Mouse (Mus musculus) limb, embryonic 15.5 days (tissue): Measurements from ENCODE around the gene Rap1a. TPM values are rescaled to one million over a fixed set of nuclear protein-coding genes. Genes with fewer than 3 reads are reported as not detected.

Source experiments
- ATAC-seq: fragments of 200-750 bp; cut with Nextera tagmentation; 2 replicates; pipeline ENCODE4 v1.8.0; 2017; ENCODE audit warnings: low read depth, moderate TSS enrichment; ENCODE audit not compliant: insufficient number of reproducible peaks, low FRiP score, low TSS enrichment
- H3K27ac ChIP-seq: fragments of 300-500 bp; sonication (generic); 2 replicates; pipeline ENCODE4 v1.5.1; 2015; ENCODE audit warnings: moderate library complexity, mild to moderate bottlenecking, inconsistent platforms
- H3K27me3 ChIP-seq: fragments of 300-500 bp; sonication (generic); 2 replicates; pipeline ENCODE4 v1.6.1; 2015; ENCODE audit warnings: inconsistent platforms
- H3K36me3 ChIP-seq: fragments of 300-500 bp; sonication (generic); 2 replicates; pipeline ENCODE4 v1.6.1; 2015; ENCODE audit warnings: inconsistent platforms
- H3K4me1 ChIP-seq: fragments of 300-500 bp; sonication (generic); 2 replicates; pipeline ENCODE4 v1.6.1; 2015; ENCODE audit warnings: inconsistent platforms
- H3K4me2 ChIP-seq: fragments of 300-500 bp; sonication (generic); 2 replicates; pipeline ENCODE4 v1.6.1; 2015; ENCODE audit warnings: mild to moderate bottlenecking, inconsistent platforms
- H3K4me3 ChIP-seq: fragments of 300-500 bp; sonication (generic); 2 replicates; pipeline ENCODE4 v1.5.1; 2015; ENCODE audit warnings: mild to moderate bottlenecking, inconsistent platforms
- H3K9ac ChIP-seq: fragments of 300-500 bp; sonication (generic); 2 replicates; pipeline ENCODE4 v1.6.1; 2015; ENCODE audit warnings: inconsistent platforms
- H3K9me3 ChIP-seq: fragments of 300-500 bp; sonication (generic); 2 replicates; pipeline ENCODE4 v1.6.1; 2016; ENCODE audit warnings: inconsistent platforms
- WGBS: fragments of 180-500 bp; shearing (Covaris S2); methylation state at CpG from one replicate; pipeline ENCODE4 v1.1.7; 2015; 5-methylcytosine and 5-hydroxymethylcytosine counted together
- polyA plus RNA-seq: library from polyadenylated mRNA; unstranded; fragments of >200 nt; fragmentation: Nextera tagmentation; extraction: Ambion mirVana; gene quantifications from 2 replicates; pipeline ENCODE4 v1.2.1, GENCODE M21; 2015

Rap1a gene
- polyA plus RNA-seq, 1 experiment from 2014 or later: 106 TPM

- Histone ChIP-seq H3K9me3 (no peaks in the 10 kb centered on the region), H3K4me2 (no peak overlapping the region), H3K4me3 (no peak overlapping the region), H3K4me1 (no peaks in the 10 kb centered on the region), H3K9ac (no peak overlapping the region), H3K27ac (no peak overlapping the region), H3K36me3 (no peaks in the 10 kb centered on the region), H3K27me3 (no peaks in the 10 kb centered on the region)
- ATAC-seq: no peak
- 88% methylated on average over 3 of the region's 3 CpGs for WGBS
Observed at GRCm38 (mm10) chr3:105821504-105821903, 20.4 kb upstream of the Rap1a start.

- no peak overlapping the region for H3K4me3 ChIP-seq
- no peaks in the 10 kb centered on the region for H3K36me3 ChIP-seq
- no peak overlapping the region for H3K9ac ChIP-seq
- H3K4me2 ChIP-seq: no peak overlapping the region
- WGBS: 75% methylated on average over 3 of the region's 3 CpGs
- H3K4me1 ChIP-seq: no peaks in the 10 kb centered on the region
- no peaks in the 10 kb centered on the region for H3K9me3 ChIP-seq
- no peak overlapping the region for H3K27ac ChIP-seq
- no peaks in the 10 kb centered on the region for H3K27me3 ChIP-seq
- no peak for ATAC-seq
Observed at GRCm38 (mm10) chr3:105820272-105820671, 19.1 kb upstream of the Rap1a start.

- Histone ChIP-seq H3K9ac (no peak overlapping the region), H3K4me1 (no peaks in the 10 kb centered on the region), H3K4me2 (no peak overlapping the region), H3K27me3 (no peaks in the 10 kb centered on the region), H3K27ac (no peak overlapping the region), H3K4me3 (no peak overlapping the region), H3K36me3 (no peaks in the 10 kb centered on the region), H3K9me3 (no peaks in the 10 kb centered on the region)
- ATAC-seq: no peak
- 63% methylated on average over 6 of the region's 6 CpGs for WGBS
Observed at GRCm38 (mm10) chr3:105818130-105819004, 17.2 kb upstream of the Rap1a start.

GRCm38 (mm10) chr3:105816089-105816488 is 15.0 kb upstream of the Rap1a start:
- no peak for ATAC-seq
- H3K4me3 ChIP-seq: no peak overlapping the region

GRCm38 (mm10) chr3:105815236-105815904 is 14.2 kb upstream of the Rap1a start:
- ATAC-seq: no peak
- no peaks in the 10 kb centered on the region; the same call in 1 of the 2 replicates for H3K4me1 ChIP-seq
- 54% methylated on average over 10 of the region's 10 CpGs for WGBS
- H3K4me2 ChIP-seq: no peak overlapping the region
- no peaks in the 10 kb centered on the region for H3K27me3 ChIP-seq
- H3K9me3 ChIP-seq: no peaks in the 10 kb centered on the region
- H3K36me3 ChIP-seq: no peaks in the 10 kb centered on the region
- H3K9ac ChIP-seq: no peak overlapping the region
- no peak overlapping the region for H3K27ac ChIP-seq
- H3K4me3 ChIP-seq: no peak overlapping the region

More at GRCm38 (mm10) chr3:105816089-105816488, 15.0 kb upstream of the Rap1a start:
- Histone ChIP-seq H3K36me3 (no peaks in the 10 kb centered on the region), H3K4me2 (no peak overlapping the region), H3K9ac (no peak overlapping the region), H3K27me3 (no peaks in the 10 kb centered on the region), H3K4me1 (no peaks in the 10 kb centered on the region; the same call in 1 of the 2 replicates), H3K27ac (no peak overlapping the region), H3K9me3 (no peaks in the 10 kb centered on the region)
- WGBS: 66% methylated on average over 8 of the region's 8 CpGs

- Histone ChIP-seq H3K27ac (no peak overlapping the region), H3K4me3 (no peak overlapping the region), H3K27me3 (no peaks in the 10 kb centered on the region), H3K4me1 (no peaks in the 10 kb centered on the region; the same call in 1 of the 2 replicates), H3K9me3 (no peaks in the 10 kb centered on the region), H3K9ac (no peak overlapping the region), H3K4me2 (no peak overlapping the region), H3K36me3 (no peaks in the 10 kb centered on the region)
- ATAC-seq: no peak
- WGBS: 86% methylated on average over 2 of the region's 2 CpGs
Observed at GRCm38 (mm10) chr3:105811146-105811545, 10.0 kb upstream of the Rap1a start.

- WGBS: 71% methylated on average over 14 of the region's 14 CpGs
- no peaks in the 10 kb centered on the region for H3K9me3 ChIP-seq
- H3K27me3 ChIP-seq: no peaks in the 10 kb centered on the region
- H3K4me1 ChIP-seq: no peaks in the 10 kb centered on the region; the same call in 1 of the 2 replicates
- no peak overlapping the region for H3K9ac ChIP-seq
- ATAC-seq: no peak
- H3K4me2 ChIP-seq: no peak overlapping the region
- H3K4me3 ChIP-seq: no peak overlapping the region
- no peak overlapping the region for H3K27ac ChIP-seq
- no peaks in the 10 kb centered on the region for H3K36me3 ChIP-seq
Observed at GRCm38 (mm10) chr3:105808179-105809037, 7.3 kb upstream of the Rap1a start.

- no peak for ATAC-seq
- no peak overlapping the region for H3K4me3 ChIP-seq
- H3K4me1 ChIP-seq: no peaks in the 10 kb centered on the region; the same call in 1 of the 2 replicates
- H3K27me3 ChIP-seq: no peaks in the 10 kb centered on the region
- no peaks in the 10 kb centered on the region for H3K36me3 ChIP-seq
- 81% methylated on average over 1 of the region's 1 CpGs for WGBS
- H3K27ac ChIP-seq: no peak overlapping the region
- no peaks in the 10 kb centered on the region for H3K9me3 ChIP-seq
- no peak overlapping the region for H3K4me2 ChIP-seq
- H3K9ac ChIP-seq: no peak overlapping the region
Observed at GRCm38 (mm10) chr3:105807672-105808071, 6.5 kb upstream of the Rap1a start.

- Histone ChIP-seq H3K4me1 (0 out of 2 replicates have a peak, but pooled peaks cover under 1% of the 10 kb centered on the region), H3K27ac (no peak overlapping the region), H3K9ac (no peak overlapping the region), H3K4me2 (no peak overlapping the region), H3K36me3 (no peaks in the 10 kb centered on the region), H3K9me3 (no peaks in the 10 kb centered on the region), H3K27me3 (no peaks in the 10 kb centered on the region), H3K4me3 (no peak overlapping the region)
- 25% methylated on average over 11 of the region's 11 CpGs for WGBS
- no peak for ATAC-seq
Observed at GRCm38 (mm10) chr3:105806519-105807249, 5.5 kb upstream of the Rap1a start.

- Histone ChIP-seq H3K27me3 (no peaks in the 10 kb centered on the region), H3K9ac (no peak overlapping the region), H3K27ac (no peak overlapping the region), H3K36me3 (no peaks in the 10 kb centered on the region), H3K4me3 (no peak overlapping the region), H3K9me3 (no peaks in the 10 kb centered on the region), H3K4me2 (no peak overlapping the region), H3K4me1 (peaks cover 15% of the 10 kb centered on the region)
- 73% methylated on average over 11 of the region's 11 CpGs for WGBS
- ATAC-seq: no peak
Observed at GRCm38 (mm10) chr3:105803600-105803999, 2.5 kb upstream of the Rap1a start.

GRCm38 (mm10) chr3:105800675-105801190 is 403 bp downstream of the Rap1a start:
- H3K9me3 ChIP-seq: no peaks in the 10 kb centered on the region
- peak; percentile 75 for ATAC-seq
- peak overlapping the region; percentile 87 for H3K9ac ChIP-seq
- peak overlapping the region; percentile 89 for H3K27ac ChIP-seq
- no peaks in the 10 kb centered on the region for H3K36me3 ChIP-seq
- WGBS: under 1% methylated on average over 39 of the region's 59 CpGs
- peaks cover 18% of the 10 kb centered on the region for H3K4me1 ChIP-seq
- peak overlapping the region; percentile 70 for H3K4me2 ChIP-seq
- peak overlapping the region; percentile 91 for H3K4me3 ChIP-seq
- no peaks in the 10 kb centered on the region for H3K27me3 ChIP-seq
